Mouse (Mus musculus) heart, embryonic 13.5 days (tissue): ENCODE results near the gene Brd3. TPM values are rescaled to one million over a fixed set of nuclear protein-coding genes. Genes with fewer than 3 reads are reported as not detected.
"Not testable (repeated sequence)": the region's sequence is repeated elsewhere in the genome, so short reads cannot be mapped to it uniquely, and the experiment has no call there.

Experiments
- ATAC-seq: fragments of 200-750 bp; cut with Nextera tagmentation; 2 replicates; pipeline ENCODE4 v1.8.0; 2017; ENCODE audit warnings: moderate TSS enrichment; ENCODE audit not compliant: insufficient number of reproducible peaks, low FRiP score, low TSS enrichment; ENCODE audit errors: extremely low read depth
- H3K27ac ChIP-seq: fragments of 300-500 bp; sonication (generic); replicated peaks from 2 replicates; pipeline ENCODE4 v1.5.1; 2015; ENCODE audit warnings: moderate library complexity, mild to moderate bottlenecking, inconsistent platforms
- H3K27me3 ChIP-seq: fragments of 300-500 bp; sonication (generic); replicated peaks from 2 replicates; pipeline ENCODE4 v1.6.1; 2015; ENCODE audit warnings: mild to moderate bottlenecking, inconsistent platforms
- H3K36me3 ChIP-seq: fragments of 300-500 bp; sonication (generic); 2 replicates; pipeline ENCODE4 v1.6.1; 2015; ENCODE audit warnings: mild to moderate bottlenecking, inconsistent platforms
- H3K4me1 ChIP-seq: fragments of 300-500 bp; sonication (generic); 2 replicates; pipeline ENCODE4 v1.6.1; 2015; ENCODE audit warnings: inconsistent platforms
- H3K4me2 ChIP-seq: fragments of 300-500 bp; sonication (generic); 2 replicates; pipeline ENCODE4 v1.6.1; 2015; ENCODE audit warnings: inconsistent platforms, mild to moderate bottlenecking, moderate library complexity
- H3K4me3 ChIP-seq: fragments of 300-500 bp; sonication (generic); 2 replicates; pipeline ENCODE4 v1.5.1; 2015; ENCODE audit warnings: moderate library complexity, mild to moderate bottlenecking, inconsistent platforms
- H3K9ac ChIP-seq: fragments of 300-500 bp; sonication (generic); 2 replicates; pipeline ENCODE4 v1.6.1; 2015; ENCODE audit warnings: inconsistent platforms, mild to moderate bottlenecking, moderate library complexity
- H3K9me3 ChIP-seq: fragments of 300-500 bp; sonication (generic); 2 replicates; pipeline ENCODE4 v1.6.1; 2016; ENCODE audit warnings: inconsistent platforms
- WGBS: fragments of 180-500 bp; shearing (Covaris S2); methylation state at CpG from one replicate; pipeline ENCODE4 v1.1.7; 2015; ENCODE audit warnings: mixed read lengths; 5-methylcytosine and 5-hydroxymethylcytosine counted together
- polyA plus RNA-seq: library from polyadenylated mRNA; unstranded; fragments of >200 nt; fragmentation: Nextera tagmentation; extraction: Ambion mirVana; gene quantifications from 2 replicates; pipeline ENCODE4 v1.2.1, GENCODE M21; 2015

Brd3 gene
- polyA plus RNA-seq, 1 experiment from 2014 or later = 68.7 TPM

- no peak overlapping the region for H3K27ac ChIP-seq
- no peak overlapping the region for H3K9ac ChIP-seq
- H3K27me3 ChIP-seq = no peaks in the 10 kb centered on the region
- no peak overlapping the region for H3K4me2 ChIP-seq
- 92% methylated on average over 7 of the region's 7 CpGs for WGBS
- no peaks in the 10 kb centered on the region for H3K36me3 ChIP-seq
- no peak for ATAC-seq
- H3K4me1 ChIP-seq = peaks cover 26% of the 10 kb centered on the region
- no peak overlapping the region for H3K4me3 ChIP-seq
- no peaks in the 10 kb centered on the region for H3K9me3 ChIP-seq
These were observed 3.2 kb upstream of the Brd3 start for GRCm38 (mm10) chr2:27510706-27511105.

- not testable (repeated sequence) for H3K36me3 ChIP-seq, H3K9me3 ChIP-seq, H3K4me2 ChIP-seq, ATAC-seq, H3K27ac ChIP-seq, H3K9ac ChIP-seq, H3K27me3 ChIP-seq, H3K4me3 ChIP-seq
- 83% methylated on average over 4 of the region's 4 CpGs for WGBS
- peaks cover 37% of the 10 kb centered on the region for H3K4me1 ChIP-seq
These were observed 804 bp downstream of the Brd3 start for GRCm38 (mm10) chr2:27506658-27507057.

- H3K27me3 ChIP-seq = no peaks in the 10 kb centered on the region
- peak overlapping the region; percentile 20 for H3K4me2 ChIP-seq
- no peak overlapping the region for H3K9ac ChIP-seq
- H3K4me1 ChIP-seq = peaks cover 37% of the 10 kb centered on the region
- 7% methylated on average over 6 of the region's 6 CpGs for WGBS
- H3K9me3 ChIP-seq = no peaks in the 10 kb centered on the region
- no peak overlapping the region for H3K4me3 ChIP-seq
- no peaks in the 10 kb centered on the region for H3K36me3 ChIP-seq
- no peak for ATAC-seq
- H3K27ac ChIP-seq = 0 out of 2 replicates have a peak overlapping the region, but pooled peaks have one; percentile 28
These were observed 1.9 kb downstream of the Brd3 start for GRCm38 (mm10) chr2:27505539-27505938.

- Histone ChIP-seq H3K27ac (peak overlapping the region; percentile 61), H3K36me3 (no peaks in the 10 kb centered on the region), H3K9me3 (no peaks in the 10 kb centered on the region), H3K9ac (peak overlapping the region; percentile 25; the same call in 1 of the 2 replicates), H3K4me2 (no peak overlapping the region), H3K4me1 (peaks cover 37% of the 10 kb centered on the region), H3K27me3 (no peaks in the 10 kb centered on the region), H3K4me3 (no peak overlapping the region)
- ATAC-seq = no peak
- WGBS = 46% methylated on average over 7 of the region's 7 CpGs
These were observed 3.2 kb downstream of the Brd3 start for GRCm38 (mm10) chr2:27504113-27504885.

- Histone ChIP-seq H3K4me3 (peak overlapping the region; percentile 46), H3K4me2 (peak overlapping the region; percentile 65), H3K27me3 (no peaks in the 10 kb centered on the region), H3K4me1 (no peaks in the 10 kb centered on the region), H3K9me3 (peaks cover 17% of the 10 kb centered on the region), H3K27ac (peak overlapping the region; percentile 53; the same call in 1 of the 2 replicates), H3K9ac (peak overlapping the region; percentile 62), H3K36me3 (no peaks in the 10 kb centered on the region)
- 64% methylated on average over 23 of the region's 23 CpGs for WGBS
- no peak for ATAC-seq
These were observed 11.0 kb downstream of the Brd3 start for GRCm38 (mm10) chr2:27496391-27497028.

- Histone ChIP-seq H3K9ac (no peak overlapping the region), H3K9me3 (peaks cover 17% of the 10 kb centered on the region), H3K27ac (no peak overlapping the region), H3K4me1 (no peaks in the 10 kb centered on the region), H3K27me3 (no peaks in the 10 kb centered on the region), H3K36me3 (no peaks in the 10 kb centered on the region), H3K4me3 (no peak overlapping the region), H3K4me2 (no peak overlapping the region)
- no peak for ATAC-seq
- 86% methylated on average over 3 of the region's 3 CpGs for WGBS
These were observed 13.5 kb downstream of the Brd3 start for GRCm38 (mm10) chr2:27493971-27494370.

GRCm38 (mm10) chr2:27490939-27491338 is 16.5 kb downstream of the Brd3 start:
- H3K27ac ChIP-seq = no peak overlapping the region
- no peak overlapping the region for H3K9ac ChIP-seq
- ATAC-seq = no peak
- WGBS = 60% methylated on average over 2 of the region's 2 CpGs
- H3K27me3 ChIP-seq = no peaks in the 10 kb centered on the region
- H3K4me3 ChIP-seq = no peak overlapping the region
- H3K9me3 ChIP-seq = 0 out of 2 replicates have a peak, but pooled peaks cover 10% of the 10 kb centered on the region
- H3K36me3 ChIP-seq = no peaks in the 10 kb centered on the region
- H3K4me2 ChIP-seq = no peak overlapping the region
- peaks cover 5% of the 10 kb centered on the region for H3K4me1 ChIP-seq

- Histone ChIP-seq H3K9me3 (no peaks in the 10 kb centered on the region), H3K4me3 (no peak overlapping the region), H3K9ac (no peak overlapping the region), H3K4me2 (no peak overlapping the region), H3K27me3 (no peaks in the 10 kb centered on the region), H3K4me1 (peaks cover 5% of the 10 kb centered on the region), H3K36me3 (no peaks in the 10 kb centered on the region), H3K27ac (no peak overlapping the region)
- 79% methylated on average over 1 of the region's 1 CpGs for WGBS
- no peak for ATAC-seq
These were observed 19.1 kb downstream of the Brd3 start for GRCm38 (mm10) chr2:27488362-27488761.

GRCm38 (mm10) chr2:27487336-27488049 is 20.0 kb downstream of the Brd3 start:
- no peaks in the 10 kb centered on the region for H3K9me3 ChIP-seq
- no peak overlapping the region for H3K4me2 ChIP-seq
- 61% methylated on average over 3 of the region's 4 CpGs for WGBS
- H3K36me3 ChIP-seq = no peaks in the 10 kb centered on the region
- no peak for ATAC-seq
- H3K27me3 ChIP-seq = no peaks in the 10 kb centered on the region
- no peak overlapping the region for H3K27ac ChIP-seq
- no peak overlapping the region for H3K4me3 ChIP-seq
- H3K9ac ChIP-seq = no peak overlapping the region
- peaks cover 5% of the 10 kb centered on the region for H3K4me1 ChIP-seq

GRCm38 (mm10) chr2:27486725-27487124 is 20.7 kb downstream of the Brd3 start:
- 69% methylated on average over 4 of the region's 4 CpGs for WGBS
- Histone ChIP-seq H3K9me3 (no peaks in the 10 kb centered on the region), H3K27me3 (no peaks in the 10 kb centered on the region), H3K9ac (no peak overlapping the region), H3K36me3 (no peaks in the 10 kb centered on the region), H3K4me2 (no peak overlapping the region), H3K4me3 (no peak overlapping the region), H3K27ac (no peak overlapping the region), H3K4me1 (peaks cover 5% of the 10 kb centered on the region)
- ATAC-seq = no peak

- Histone ChIP-seq H3K27me3 (no peaks in the 10 kb centered on the region), H3K9me3 (no peaks in the 10 kb centered on the region), H3K4me2 (no peak overlapping the region), H3K36me3 (no peaks in the 10 kb centered on the region), H3K27ac (no peak overlapping the region), H3K4me1 (peaks cover 4% of the 10 kb centered on the region), H3K9ac (no peak overlapping the region), H3K4me3 (no peak overlapping the region)
- no peak for ATAC-seq
- WGBS = 76% methylated on average over 7 of the region's 7 CpGs
These were observed 25.1 kb downstream of the Brd3 start for GRCm38 (mm10) chr2:27482265-27482861.
